Mouse (Mus musculus) Muller cell, postnatal 12 days (primary cell): Measurements from ENCODE around the gene A930018P22Rik.

Source experiments
- DNase-seq: peaks from one replicate; pipeline ENCODE4 v3.0.0-alpha.2; 2015; ENCODE audit errors: inconsistent ontology term

A930018P22Rik gene

GRCm38 (mm10) chr2:104157831-104158230 is 35.3 kb downstream of the A930018P22Rik start:
- DNase-seq = no peak

- DNase-seq = no peak
These were observed 40.8 kb downstream of the A930018P22Rik start for GRCm38 (mm10) chr2:104163418-104163817.

GRCm38 (mm10) chr2:104163978-104164487 is 41.5 kb downstream of the A930018P22Rik start:
- no peak for DNase-seq

- DNase-seq = no peak
These were observed 43.1 kb downstream of the A930018P22Rik start for GRCm38 (mm10) chr2:104165631-104166030.

- no peak for DNase-seq
These were observed 45.2 kb downstream of the A930018P22Rik start for GRCm38 (mm10) chr2:104167765-104168164.

GRCm38 (mm10) chr2:104168186-104168896 is 45.8 kb downstream of the A930018P22Rik start:
- DNase-seq = no peak

- no peak for DNase-seq
These were observed 50.3 kb downstream of the A930018P22Rik start for GRCm38 (mm10) chr2:104172695-104173348.

GRCm38 (mm10) chr2:104173431-104173830 is 50.9 kb downstream of the A930018P22Rik start:
- DNase-seq = no peak
